In genomic region chr14:116317491-116317890, GRCm38 (mm10) we compare ENCODE assay signal across 23 mouse cellular contexts.
A peak's percentile ranks its signal among the peaks of the same experiment; 100 is the strongest.
DNase-seq lines count a peak whose midpoint lies in the region; ATAC-seq and TF ChIP-seq lines count a peak whose summit lies in the region.
"Had no signal": no experiment of that assay in that cellular context is flagged by ENCODE, and none has a peak within 500 bp of the region (broad histone marks: within the 10 kb centered on the region; RNA-seq: fewer than 3 reads in every experiment).

No protein-coding gene starts in this region.

- H3K9ac ChIP-seq in kidney, embryonic 14.5 days (ENCODE audit: low read depth, low read length) = no peak overlapping the region
- H3K9ac ChIP-seq in kidney, embryonic 15.5 days = no peak overlapping the region
- H3K9ac ChIP-seq in liver, adult 2 months (ENCODE audit: low read depth, low read length) = no peak overlapping the region
- H3K9ac ChIP-seq: forebrain, embryonic 13.5 days; heart, embryonic 13.5 days; hindbrain, embryonic 14.5 days had no signal

- H3K27ac ChIP-seq in kidney, embryonic 14.5 days (ENCODE audit: low read depth, low read length) = no peak overlapping the region
- H3K27ac ChIP-seq in kidney, embryonic 15.5 days = no peak overlapping the region
- no peak overlapping the region for H3K27ac ChIP-seq in liver, adult 2 months (replicated peaks; ENCODE audit: insufficient read depth, low read depth, low read length)
- H3K27ac ChIP-seq: forebrain, embryonic 10.5 days; forebrain, embryonic 13.5 days; heart, adult 2 months; heart, embryonic 10.5 days; heart, embryonic 13.5 days; hindbrain, embryonic 14.5 days had no signal

- no peak for TF ChIP-seq POLR2A in liver, adult 2 months (IDR thresholded peaks at IDR 0.05; ENCODE audit: extremely low read depth, insufficient read depth, low read length)

- no peaks in the 10 kb centered on the region for H3K79me2 ChIP-seq in liver, adult 2 months (ENCODE audit: control insufficient read depth, insufficient read depth, low read length)

- H3K4me2 ChIP-seq in kidney, embryonic 14.5 days (replicated peaks; ENCODE audit: low read depth, low read length) = no peak overlapping the region
- H3K4me2 ChIP-seq in kidney, embryonic 15.5 days = no peak overlapping the region
- H3K4me2 ChIP-seq: forebrain, embryonic 13.5 days; heart, embryonic 13.5 days; hindbrain, embryonic 14.5 days had no signal

- H3K27me3 ChIP-seq in kidney, embryonic 14.5 days (ENCODE audit: control insufficient read depth, insufficient read depth, low read length) = no peaks in the 10 kb centered on the region
- no peaks in the 10 kb centered on the region for H3K27me3 ChIP-seq in kidney, embryonic 15.5 days
- no peaks in the 10 kb centered on the region for H3K27me3 ChIP-seq in liver, adult 2 months (ENCODE audit: control insufficient read depth, insufficient read depth, low read length)
- H3K27me3 ChIP-seq: forebrain, embryonic 13.5 days; heart, embryonic 13.5 days had no signal

- H3K4me1 ChIP-seq in kidney, embryonic 14.5 days (ENCODE audit: control insufficient read depth, insufficient read depth, low read length) = no peaks in the 10 kb centered on the region
- H3K4me1 ChIP-seq in kidney, embryonic 15.5 days = no peaks in the 10 kb centered on the region
- peaks cover 3% of the 10 kb centered on the region for H3K4me1 ChIP-seq in liver, adult 2 months (ENCODE audit: control insufficient read depth, insufficient read depth, low read length)
- H3K4me1 ChIP-seq: forebrain, embryonic 10.5 days; forebrain, embryonic 13.5 days; heart, embryonic 10.5 days; heart, embryonic 13.5 days had no signal

- no peak for TF ChIP-seq CTCF in liver, adult 2 months (IDR thresholded peaks at IDR 0.05; ENCODE audit: low read depth, low read length)

- no peaks in the 10 kb centered on the region for H3K36me3 ChIP-seq in kidney, embryonic 14.5 days (ENCODE audit: control insufficient read depth, insufficient read depth, low read length)
- no peaks in the 10 kb centered on the region for H3K36me3 ChIP-seq in kidney, embryonic 15.5 days
- H3K36me3 ChIP-seq in liver, adult 2 months (ENCODE audit: control insufficient read depth, insufficient read depth, low read length) = no peaks in the 10 kb centered on the region
- H3K36me3 ChIP-seq: forebrain, embryonic 10.5 days; heart, embryonic 10.5 days; heart, embryonic 13.5 days had no signal

- no peak overlapping the region for H3K4me3 ChIP-seq in kidney, embryonic 14.5 days (ENCODE audit: low read length)
- H3K4me3 ChIP-seq in kidney, embryonic 15.5 days (replicated peaks) = no peak overlapping the region
- no peak overlapping the region for H3K4me3 ChIP-seq in liver, adult 2 months (ENCODE audit: insufficient read depth, low read depth, low read length)
- H3K4me3 ChIP-seq: forebrain, embryonic 10.5 days; forebrain, embryonic 13.5 days; heart, adult 2 months; heart, embryonic 10.5 days; heart, embryonic 13.5 days had no signal

- H3K9me3 ChIP-seq in kidney, embryonic 14.5 days (ENCODE audit: control insufficient read depth, low read length) = no peaks in the 10 kb centered on the region
- no peaks in the 10 kb centered on the region for H3K9me3 ChIP-seq in kidney, embryonic 15.5 days (replicated peaks)
- H3K9me3 ChIP-seq: forebrain, embryonic 10.5 days; forebrain, embryonic 13.5 days; heart, embryonic 10.5 days; heart, embryonic 13.5 days had no signal

- peak; percentile 12 for DNase-seq in kidney, adult 11 months
- DNase-seq in kidney, adult 9 months = peak; percentile 39
- peak; percentile 96 for DNase-seq in liver, adult 2 months (ENCODE audit: extremely low read depth, low read depth, low spot score)
- DNase-seq in liver = no peak
- DNase-seq: adrenal gland, postnatal 10 days; adrenal gland, postnatal 36 days; cerebellum, adult 18-20 months; cerebellum, adult 9-10 months; cerebellum, postnatal 14 days; gastrocnemius, postnatal 10 days; gastrocnemius, postnatal 36 days; heart, adult 2 months; heart, postnatal 14 days; heart, postnatal 4 days had no signal

- ATAC-seq in kidney, embryonic 14.5 days (ENCODE audit: low FRiP score, low TSS enrichment) = no peak; the same call in 1 of the 2 replicates
- no peak for ATAC-seq in kidney, embryonic 15.5 days (replicated peaks; ENCODE audit: low FRiP score)
- ATAC-seq: CD4-positive, CD25-positive, alpha-beta regulatory T cell, adult 4 months; forebrain, embryonic 16.5 days had no signal
